Mouse (Mus musculus) hindbrain, embryonic 10.5 days (tissue): ENCODE data around the gene Camta1. TPM values are rescaled to one million over a fixed set of nuclear protein-coding genes. Genes with fewer than 3 reads are reported as not detected.

Source experiments
- DNase-seq: peaks from one replicate; pipeline ENCODE4 v3.0.0-alpha.2; 2017; ENCODE audit warnings: low spot score
- H3K27ac ChIP-seq: fragments of 300-500 bp; sonication (generic); 2 replicates; pipeline ENCODE4 v1.5.1; 2016; ENCODE audit warnings: mild to moderate bottlenecking, moderate library complexity
- H3K27me3 ChIP-seq: fragments of 300-500 bp; sonication (generic); 2 replicates; pipeline ENCODE4 v1.6.1; 2016; ENCODE audit warnings: mild to moderate bottlenecking; ENCODE audit not compliant: poor library complexity, insufficient read depth, severe bottlenecking
- H3K36me3 ChIP-seq: fragments of 300-500 bp; sonication (generic); 2 replicates; pipeline ENCODE4 v1.6.1; 2016; ENCODE audit warnings: mild to moderate bottlenecking, moderate library complexity
- H3K4me1 ChIP-seq: fragments of 300-500 bp; sonication (generic); replicated peaks from 2 replicates; pipeline ENCODE4 v1.6.1; 2016; ENCODE audit warnings: mild to moderate bottlenecking
- H3K4me3 ChIP-seq: fragments of 300-500 bp; sonication (generic); 2 replicates; pipeline ENCODE4 v1.5.1; 2016; ENCODE audit warnings: mild to moderate bottlenecking, moderate library complexity
- H3K9me3 ChIP-seq: fragments of 300-500 bp; sonication (generic); 2 replicates; pipeline ENCODE4 v1.6.1; 2016; ENCODE audit warnings: mild to moderate bottlenecking, moderate library complexity
- WGBS: fragments of 180-500 bp; shearing (Covaris S2); methylation state at CpG from one replicate; pipeline ENCODE4 v1.1.7; 2016; 5-methylcytosine and 5-hydroxymethylcytosine counted together
- polyA plus RNA-seq: library from polyadenylated mRNA; unstranded; fragments of >200 nt; fragmentation: Nextera tagmentation; extraction: Ambion mirVana; gene quantifications from 2 replicates; pipeline ENCODE4 v1.2.1, GENCODE M21; 2016

Camta1 gene
- polyA plus RNA-seq, 1 experiment from 2014 or later, result 140 TPM

GRCm38 (mm10) chr4:151538446-151539166 is 323.1 kb downstream of the Camta1 start:
- H3K36me3 ChIP-seq, result no peaks in the 10 kb centered on the region
- peaks cover 10% of the 10 kb centered on the region for H3K27me3 ChIP-seq
- no peak overlapping the region for H3K4me3 ChIP-seq
- no peaks in the 10 kb centered on the region for H3K9me3 ChIP-seq
- WGBS, result 52% methylated on average over 18 of the region's 18 CpGs
- DNase-seq, result no peak
- H3K27ac ChIP-seq, result peak overlapping the region; percentile 66
- H3K4me1 ChIP-seq, result peaks cover 55% of the 10 kb centered on the region

DNA sequence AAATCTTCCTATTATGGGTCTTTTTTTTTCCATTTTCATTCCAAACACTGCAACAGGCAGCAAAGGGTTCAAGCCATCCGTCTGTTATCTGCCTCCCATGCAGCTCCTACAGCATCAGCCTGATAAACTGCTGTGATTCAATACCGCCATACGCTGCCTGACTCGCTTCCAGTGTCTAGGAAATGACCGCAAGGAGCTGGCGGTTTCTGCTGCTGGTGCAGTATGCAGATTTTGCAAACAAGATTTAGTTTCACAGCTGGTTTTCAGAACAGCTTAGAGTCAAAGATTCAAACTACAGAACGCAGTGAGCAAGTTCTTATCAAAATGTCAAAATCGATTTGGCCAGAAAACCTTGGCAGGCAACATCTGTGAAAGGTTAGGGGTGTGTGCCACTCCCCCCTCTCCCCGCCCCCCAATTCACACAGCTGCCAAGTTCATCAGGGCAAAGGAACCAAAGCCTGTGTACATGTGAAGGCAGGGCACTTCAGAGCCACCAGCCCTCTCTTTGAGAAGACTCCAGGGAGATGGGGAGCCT is 325.7 kb downstream of the Camta1 start:
- Histone ChIP-seq H3K4me1 (peaks cover 54% of the 10 kb centered on the region), H3K27me3 (peaks cover under 1% of the 10 kb centered on the region), H3K9me3 (no peaks in the 10 kb centered on the region), H3K27ac (peak overlapping the region; percentile 50; the same call in 1 of the 2 replicates), H3K36me3 (no peaks in the 10 kb centered on the region), H3K4me3 (no peak overlapping the region)
- no peak for DNase-seq
- WGBS, result 64% methylated on average over 9 of the region's 9 CpGs

DNA sequence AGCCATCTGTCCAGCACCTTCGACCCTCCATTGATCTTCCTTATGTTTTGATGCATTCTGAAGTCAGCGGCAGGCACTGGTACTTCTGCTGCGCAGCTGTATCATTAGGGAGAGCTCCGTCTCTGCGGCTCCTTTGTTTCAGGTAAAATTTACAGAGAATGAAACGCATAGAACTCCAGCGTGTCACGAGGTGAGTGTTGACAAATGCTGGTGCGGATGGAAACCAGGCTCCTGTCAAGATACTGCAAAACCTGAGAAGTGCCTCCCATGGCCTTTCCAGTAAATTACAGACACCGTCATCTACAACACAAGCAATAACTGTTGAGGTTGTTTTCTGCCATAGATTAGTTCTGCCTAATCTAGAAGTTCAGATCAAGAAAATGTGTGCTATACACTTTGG is 328.2 kb downstream of the Camta1 start:
- Histone ChIP-seq H3K9me3 (no peaks in the 10 kb centered on the region), H3K4me1 (peaks cover 29% of the 10 kb centered on the region), H3K4me3 (no peak overlapping the region), H3K27ac (no peak overlapping the region), H3K27me3 (no peaks in the 10 kb centered on the region), H3K36me3 (no peaks in the 10 kb centered on the region)
- no peak for DNase-seq
- 80% methylated on average over 10 of the region's 10 CpGs for WGBS

GRCm38 (mm10) chr4:151528436-151528835 is 333.2 kb downstream of the Camta1 start:
- no peak overlapping the region for H3K27ac ChIP-seq
- DNase-seq, result no peak

DNA sequence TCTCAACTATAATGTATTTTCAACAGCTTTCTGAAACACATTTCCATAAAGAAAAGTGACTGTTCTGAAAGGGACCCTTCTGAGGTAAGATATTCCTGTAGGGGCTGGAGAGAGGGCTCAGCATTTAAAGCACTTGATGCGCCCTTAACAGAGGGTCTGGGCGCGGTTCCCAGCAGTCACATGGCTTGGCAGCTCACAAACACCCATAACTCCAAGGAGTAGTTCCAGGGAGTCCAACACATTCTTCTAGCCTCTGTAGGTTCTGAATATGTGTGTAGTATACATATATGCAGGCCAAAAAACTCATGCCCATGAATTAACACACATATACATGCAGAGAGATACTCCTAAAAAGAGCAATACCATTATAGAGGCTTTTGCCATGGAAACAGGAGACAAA is 333.9 kb downstream of the Camta1 start:
- DNase-seq, result no peak
- Histone ChIP-seq H3K27ac (no peak overlapping the region), H3K4me1 (no peaks in the 10 kb centered on the region), H3K9me3 (no peaks in the 10 kb centered on the region), H3K4me3 (no peak overlapping the region), H3K27me3 (no peaks in the 10 kb centered on the region), H3K36me3 (no peaks in the 10 kb centered on the region)
- 91% methylated on average over 3 of the region's 3 CpGs for WGBS

More at GRCm38 (mm10) chr4:151528436-151528835, 333.2 kb downstream of the Camta1 start:
- Histone ChIP-seq H3K36me3 (no peaks in the 10 kb centered on the region), H3K9me3 (no peaks in the 10 kb centered on the region), H3K27me3 (no peaks in the 10 kb centered on the region), H3K4me1 (no peaks in the 10 kb centered on the region), H3K4me3 (no peak overlapping the region)
- WGBS, result 93% methylated on average over 4 of the region's 4 CpGs

DNA sequence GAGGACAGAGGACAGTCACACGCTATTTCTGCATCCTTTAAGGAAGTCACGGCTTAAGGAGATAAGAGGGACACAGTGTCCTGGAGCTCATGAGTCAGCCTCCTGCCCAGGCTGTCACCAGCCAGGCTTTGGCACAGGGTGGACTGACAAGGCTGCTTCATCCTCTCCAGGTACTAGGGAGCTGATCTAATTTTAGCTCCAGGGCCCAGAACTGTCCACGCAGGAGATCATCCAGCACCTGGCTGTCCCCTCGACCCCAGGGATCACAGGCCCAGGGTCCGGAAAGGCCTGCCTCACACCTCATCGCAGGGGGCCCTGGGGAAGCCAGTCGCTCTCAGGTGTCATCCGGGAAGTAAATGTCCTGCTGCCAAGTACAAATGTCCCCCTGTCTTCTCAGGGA is 341.6 kb downstream of the Camta1 start:
- no peaks in the 10 kb centered on the region for H3K27me3 ChIP-seq
- no peak for DNase-seq
- WGBS, result 21% methylated on average over 8 of the region's 8 CpGs
- H3K9me3 ChIP-seq, result no peaks in the 10 kb centered on the region
- no peaks in the 10 kb centered on the region for H3K36me3 ChIP-seq
- H3K27ac ChIP-seq, result no peak overlapping the region; the same call in 1 of the 2 replicates
- no peak overlapping the region for H3K4me3 ChIP-seq
- peaks cover 15% of the 10 kb centered on the region for H3K4me1 ChIP-seq

DNA sequence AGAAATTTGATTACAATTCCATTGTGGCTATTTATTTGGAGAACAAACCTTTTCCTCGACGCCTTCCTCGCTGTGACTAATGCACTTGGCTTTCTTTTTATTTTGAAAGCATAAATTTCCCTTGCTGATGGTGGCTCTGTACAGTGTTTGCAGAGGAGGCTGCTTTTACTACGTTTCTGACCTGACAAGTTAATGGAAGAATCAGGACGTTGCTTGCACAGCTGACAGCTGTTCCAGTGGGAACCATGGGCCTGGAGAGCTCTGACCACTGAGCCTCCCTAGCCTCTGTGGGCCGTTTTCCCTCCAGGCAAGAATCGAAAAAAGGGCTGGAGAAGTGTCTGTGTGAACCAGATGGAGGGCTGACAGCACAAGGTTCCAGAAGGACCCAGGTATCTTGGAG is 342.7 kb downstream of the Camta1 start:
- Histone ChIP-seq H3K9me3 (no peaks in the 10 kb centered on the region), H3K36me3 (no peaks in the 10 kb centered on the region), H3K4me1 (peaks cover 15% of the 10 kb centered on the region), H3K27ac (no peak overlapping the region), H3K4me3 (no peak overlapping the region), H3K27me3 (no peaks in the 10 kb centered on the region)
- no peak for DNase-seq
- WGBS, result 79% methylated on average over 7 of the region's 7 CpGs

GRCm38 (mm10) chr4:151516998-151517799 is 344.5 kb downstream of the Camta1 start:
- peaks cover 15% of the 10 kb centered on the region for H3K4me1 ChIP-seq
- no peak overlapping the region for H3K27ac ChIP-seq
- H3K4me3 ChIP-seq, result no peak overlapping the region
- WGBS, result 43% methylated on average over 11 of the region's 11 CpGs
- no peak for DNase-seq
- no peaks in the 10 kb centered on the region for H3K27me3 ChIP-seq
- H3K9me3 ChIP-seq, result no peaks in the 10 kb centered on the region
- H3K36me3 ChIP-seq, result no peaks in the 10 kb centered on the region

GRCm38 (mm10) chr4:151515316-151515715 is 346.4 kb downstream of the Camta1 start:
- Histone ChIP-seq H3K4me1 (peaks cover 12% of the 10 kb centered on the region), H3K27ac (no peak overlapping the region), H3K9me3 (no peaks in the 10 kb centered on the region), H3K4me3 (no peak overlapping the region), H3K36me3 (no peaks in the 10 kb centered on the region), H3K27me3 (no peaks in the 10 kb centered on the region)
- DNase-seq, result no peak
- WGBS, result 92% methylated on average over 5 of the region's 5 CpGs

DNA sequence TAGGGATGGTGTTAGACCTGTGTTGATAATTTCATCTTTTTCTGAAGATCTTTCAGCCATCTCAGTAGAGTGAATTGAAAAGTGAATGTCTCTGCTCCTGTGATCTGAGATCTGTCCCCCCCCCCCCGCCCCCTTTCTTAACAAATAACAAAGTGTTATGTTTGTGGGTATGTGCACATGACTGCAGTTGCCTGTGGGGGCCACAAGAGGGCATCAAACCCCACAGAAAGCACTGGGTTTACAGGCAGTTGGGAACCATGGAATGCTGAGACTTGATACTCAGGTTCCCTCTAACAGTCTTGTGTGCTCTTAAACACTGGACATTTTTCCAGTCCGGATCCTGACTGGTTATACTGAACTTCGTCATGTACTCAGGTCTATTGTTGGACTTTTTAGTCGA is 350.6 kb downstream of the Camta1 start:
- 83% methylated on average over 4 of the region's 4 CpGs for WGBS
- H3K27ac ChIP-seq, result no peak overlapping the region
- no peaks in the 10 kb centered on the region for H3K27me3 ChIP-seq
- no peaks in the 10 kb centered on the region for H3K36me3 ChIP-seq
- no peaks in the 10 kb centered on the region for H3K9me3 ChIP-seq
- no peak overlapping the region for H3K4me3 ChIP-seq
- no peaks in the 10 kb centered on the region for H3K4me1 ChIP-seq
- no peak for DNase-seq

DNA sequence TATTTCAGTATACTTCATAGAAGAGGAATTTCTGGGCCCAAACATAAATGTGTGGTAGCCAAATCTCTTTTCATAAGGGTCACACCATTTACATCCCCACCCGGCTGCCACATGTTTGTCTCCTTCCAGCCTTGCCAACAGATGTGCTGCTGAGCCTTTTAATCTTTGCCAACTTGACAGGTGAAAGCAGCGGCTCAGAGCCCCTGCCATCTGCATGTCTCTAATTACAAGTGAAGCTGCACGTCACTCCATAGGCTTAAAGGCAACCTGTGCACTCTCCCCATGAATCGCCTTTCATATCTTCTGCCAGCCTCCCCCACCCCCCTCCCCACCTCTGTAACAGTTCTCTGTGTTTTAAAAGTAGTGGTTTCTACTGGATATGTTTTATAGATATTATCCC is 351.3 kb downstream of the Camta1 start:
- WGBS, result 73% methylated on average over 4 of the region's 4 CpGs
- Histone ChIP-seq H3K4me1 (no peaks in the 10 kb centered on the region), H3K27me3 (no peaks in the 10 kb centered on the region), H3K9me3 (no peaks in the 10 kb centered on the region), H3K4me3 (no peak overlapping the region), H3K27ac (no peak overlapping the region), H3K36me3 (no peaks in the 10 kb centered on the region)
- no peak for DNase-seq

DNA sequence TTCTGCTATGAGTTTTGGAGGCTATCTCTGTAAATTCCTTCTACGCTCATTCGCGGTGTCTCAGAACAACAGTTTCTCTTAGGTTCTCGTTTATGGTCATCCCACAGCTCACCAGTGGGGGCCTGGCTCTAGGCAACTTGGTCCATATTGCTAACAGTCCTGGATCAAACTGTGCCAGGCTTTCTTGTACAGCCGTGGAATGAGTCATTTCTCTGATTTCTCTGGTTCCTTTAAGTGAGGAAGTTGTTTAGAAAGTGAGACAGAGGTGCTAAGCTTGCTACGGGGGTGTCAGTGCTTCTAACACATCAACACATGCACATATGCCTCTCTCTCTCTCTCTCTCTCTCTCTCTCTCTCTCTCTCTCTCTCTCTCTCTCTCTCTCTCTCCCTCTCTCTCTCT is 355.0 kb downstream of the Camta1 start:
- Histone ChIP-seq H3K4me1 (no peaks in the 10 kb centered on the region), H3K36me3 (no peaks in the 10 kb centered on the region), H3K27ac (no peak overlapping the region), H3K4me3 (no peak overlapping the region), H3K9me3 (peaks cover 9% of the 10 kb centered on the region), H3K27me3 (no peaks in the 10 kb centered on the region)
- no peak for DNase-seq
- 90% methylated on average over 6 of the region's 6 CpGs for WGBS
